Mouse (Mus musculus): ENCODE measurements around the gene Midn.

The Midn gene

DNA sequence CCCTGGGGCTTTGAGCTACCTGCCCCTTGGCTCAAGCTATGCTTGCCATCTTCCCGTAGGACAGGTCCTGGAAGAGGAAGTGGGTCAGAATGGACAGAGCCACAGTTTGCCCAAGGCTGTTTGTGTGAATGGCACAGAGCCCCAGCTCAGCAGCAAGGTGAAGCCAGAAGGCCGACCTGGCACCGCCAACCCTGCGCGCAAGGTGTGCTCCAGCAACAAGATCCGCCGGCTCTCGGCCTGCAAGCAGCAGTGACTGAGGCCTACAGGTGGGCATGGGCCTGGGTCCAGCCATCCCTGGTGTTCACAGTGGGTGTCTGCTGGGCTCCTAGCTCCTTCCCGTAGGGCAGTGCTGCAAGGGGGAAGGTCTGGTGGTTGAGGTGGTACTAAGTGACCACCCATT lies 18.2 kb upstream of the Midn start:
- in situ Hi-C loops (cut with MseI, MboI): no loop called here

DNA sequence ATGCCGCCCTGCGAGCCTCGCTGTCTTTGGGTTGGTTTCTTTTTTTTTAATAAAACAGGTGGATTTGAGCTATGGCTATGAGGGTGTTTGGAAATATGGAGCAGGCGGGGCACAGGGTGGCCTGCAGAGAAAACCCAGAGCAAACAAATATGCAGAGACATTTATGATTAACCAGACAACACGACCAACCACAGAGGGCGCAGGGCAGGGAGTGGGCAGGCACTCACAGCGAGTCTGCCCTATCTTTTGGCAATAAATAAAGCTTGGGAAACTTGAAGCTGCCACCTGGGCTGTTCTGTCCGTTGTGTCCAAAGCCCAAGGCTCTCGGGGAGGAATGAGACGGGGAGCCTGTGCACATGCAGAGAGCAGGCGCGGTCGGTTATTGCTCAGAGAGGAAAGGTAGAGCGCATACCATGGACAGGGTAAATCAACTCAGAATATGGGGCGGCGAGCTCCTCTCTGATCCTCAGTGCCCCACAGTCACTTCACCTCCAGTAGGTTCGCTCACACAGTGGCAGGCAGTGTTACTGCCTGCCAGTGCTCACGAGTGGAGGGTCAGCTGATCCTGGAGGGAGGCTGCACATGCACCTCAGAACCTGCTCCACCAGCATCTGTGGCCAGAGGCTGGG lies 17.6 kb upstream of the Midn start:
- in situ Hi-C loops (cut with MseI, MboI): no loop called here

DNA sequence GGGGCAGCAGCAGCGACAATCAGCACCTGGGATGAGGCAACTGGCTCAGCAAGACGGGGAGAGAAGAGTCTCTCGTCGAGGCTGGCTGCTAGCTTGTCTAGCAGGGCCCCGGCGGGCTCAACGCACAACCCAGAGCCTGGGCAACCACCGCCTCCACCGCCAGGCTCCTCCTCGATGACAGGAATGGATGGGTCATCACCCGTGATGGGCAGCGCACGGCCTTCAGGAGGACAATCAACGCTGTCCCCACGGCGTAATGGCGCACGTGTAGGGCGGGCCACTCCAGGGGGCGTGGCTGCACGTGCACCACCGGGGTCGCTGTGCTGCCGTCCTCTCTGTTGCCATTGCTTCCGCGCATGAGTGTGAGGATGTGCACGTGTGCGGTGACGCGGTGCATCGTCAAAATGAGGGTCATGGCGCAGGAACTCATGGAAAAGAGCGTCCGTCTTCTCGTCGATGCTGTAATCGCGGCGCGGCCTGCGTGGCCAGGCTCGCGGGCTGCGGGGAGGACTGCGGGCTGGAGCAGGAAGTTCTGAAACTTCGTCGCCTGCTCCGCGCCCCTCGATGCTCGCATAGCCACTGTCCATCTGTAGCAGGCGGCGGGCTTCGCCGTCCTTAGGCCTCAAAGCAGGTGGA lies 16.6 kb upstream of the Midn start:
- in situ Hi-C loops (cut with MseI, MboI): no loop called here

- in situ Hi-C loops (cut with MseI, MboI): no loop called here
Observed at GRCm38 (mm10) chr10:80131952-80132350, 16.1 kb upstream of the Midn start.

- in situ Hi-C loops (cut with MseI, MboI): no loop called here
Observed at GRCm38 (mm10) chr10:80133226-80133849, 14.7 kb upstream of the Midn start.

DNA sequence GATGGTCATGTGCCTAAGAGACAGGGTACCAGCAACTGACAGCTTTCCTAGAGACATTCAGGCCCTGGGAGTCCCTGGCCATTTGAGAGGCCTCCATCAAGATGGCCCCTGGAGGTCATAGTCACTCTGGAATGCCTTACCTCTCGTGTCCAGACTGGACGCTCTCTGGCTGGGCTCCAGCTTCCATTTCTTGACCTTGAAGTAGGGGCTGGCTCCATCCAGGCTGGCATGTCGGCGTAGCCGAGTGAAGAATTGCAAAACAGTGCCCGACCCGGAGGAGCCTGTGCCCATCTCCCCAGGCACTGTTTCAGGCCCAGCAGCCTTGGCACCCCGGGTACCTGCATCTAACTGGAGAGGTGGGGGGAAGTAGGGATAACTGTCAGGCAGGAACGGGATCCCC lies 13.7 kb upstream of the Midn start:
- in situ Hi-C loops (cut with MseI, MboI): no loop called here

DNA sequence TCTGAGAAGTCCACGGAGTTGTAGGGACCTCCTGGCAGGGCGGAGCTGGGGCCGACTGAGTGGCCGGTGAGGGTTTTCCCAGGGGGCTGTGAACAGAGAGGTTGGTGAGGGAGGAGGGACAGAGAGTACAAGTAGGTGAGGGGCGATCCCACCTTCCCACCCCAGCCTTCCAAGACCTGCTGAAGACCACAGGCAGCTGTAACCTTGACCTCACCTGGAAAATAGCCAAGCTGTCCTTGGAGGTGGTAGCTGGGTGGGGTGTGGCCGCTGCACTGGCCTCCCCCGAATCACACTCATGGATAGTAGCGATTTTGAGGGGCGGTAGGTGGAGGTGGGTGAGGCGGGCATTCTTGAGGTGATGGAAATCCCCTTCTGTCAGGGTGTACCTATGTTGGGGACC lies 12.9 kb upstream of the Midn start:
- in situ Hi-C loops (cut with MseI, MboI): no loop called here

DNA sequence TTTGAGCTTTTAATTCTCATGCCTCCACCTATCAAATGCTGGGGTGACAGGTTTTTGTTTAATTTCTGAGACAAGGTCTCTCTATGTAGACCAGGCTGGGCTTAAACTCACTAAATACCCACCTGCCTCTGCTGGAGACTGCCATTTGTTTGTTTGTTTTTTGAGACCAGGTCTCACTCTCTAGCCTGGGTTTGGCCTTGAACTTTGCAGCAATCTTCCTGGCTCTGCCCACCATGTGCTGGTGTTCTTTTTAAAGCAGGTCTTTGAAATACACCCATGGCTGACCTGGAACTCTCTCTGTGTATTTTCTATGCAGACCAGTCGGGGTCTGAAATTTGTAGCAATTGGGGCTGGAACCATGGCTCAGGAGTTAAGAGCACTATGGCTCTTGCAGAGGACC lies 12.4 kb upstream of the Midn start:
- in situ Hi-C loops (cut with MseI, MboI): no loop called here

- in situ Hi-C loops (cut with MseI, MboI): no loop called here
Observed at GRCm38 (mm10) chr10:80136179-80136951, 11.7 kb upstream of the Midn start.

DNA sequence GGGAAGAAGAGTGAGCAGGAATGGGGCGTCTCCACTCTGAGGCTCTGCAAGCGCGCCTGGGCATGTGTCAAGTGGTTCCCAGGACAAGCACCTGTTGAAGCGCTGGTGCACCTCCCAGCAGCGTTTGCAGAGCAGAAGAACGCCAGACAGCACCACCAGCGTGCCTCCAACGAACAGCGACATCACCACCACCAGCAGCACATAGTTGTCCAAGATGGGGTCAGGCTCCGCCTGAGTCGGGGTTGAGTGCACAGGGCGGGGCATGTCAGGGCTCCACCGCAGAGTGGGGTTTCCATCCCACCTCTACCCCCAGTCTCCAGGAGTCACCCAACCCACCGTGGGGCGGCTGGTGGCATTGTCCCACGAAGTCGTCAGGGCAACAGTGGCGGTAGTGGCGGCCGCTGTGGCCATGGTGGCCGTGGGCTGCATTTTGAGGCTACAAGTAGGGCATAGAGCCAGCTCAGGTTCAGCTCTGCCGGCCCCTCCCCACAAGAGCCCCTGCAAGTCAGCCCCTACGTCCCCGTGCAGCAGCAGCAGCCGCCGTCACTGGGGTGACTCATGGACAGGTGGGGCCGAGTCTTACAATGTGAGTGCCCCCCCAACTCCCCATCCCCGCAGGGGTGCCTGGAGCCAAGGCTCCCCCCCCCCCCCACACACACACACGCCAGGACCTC lies 11.0 kb upstream of the Midn start:
- in situ Hi-C loops (cut with MseI, MboI): no loop called here

- in situ Hi-C loops (cut with MseI, MboI): no loop called here
Observed at GRCm38 (mm10) chr10:80137626-80138552, 10.2 kb upstream of the Midn start.

DNA sequence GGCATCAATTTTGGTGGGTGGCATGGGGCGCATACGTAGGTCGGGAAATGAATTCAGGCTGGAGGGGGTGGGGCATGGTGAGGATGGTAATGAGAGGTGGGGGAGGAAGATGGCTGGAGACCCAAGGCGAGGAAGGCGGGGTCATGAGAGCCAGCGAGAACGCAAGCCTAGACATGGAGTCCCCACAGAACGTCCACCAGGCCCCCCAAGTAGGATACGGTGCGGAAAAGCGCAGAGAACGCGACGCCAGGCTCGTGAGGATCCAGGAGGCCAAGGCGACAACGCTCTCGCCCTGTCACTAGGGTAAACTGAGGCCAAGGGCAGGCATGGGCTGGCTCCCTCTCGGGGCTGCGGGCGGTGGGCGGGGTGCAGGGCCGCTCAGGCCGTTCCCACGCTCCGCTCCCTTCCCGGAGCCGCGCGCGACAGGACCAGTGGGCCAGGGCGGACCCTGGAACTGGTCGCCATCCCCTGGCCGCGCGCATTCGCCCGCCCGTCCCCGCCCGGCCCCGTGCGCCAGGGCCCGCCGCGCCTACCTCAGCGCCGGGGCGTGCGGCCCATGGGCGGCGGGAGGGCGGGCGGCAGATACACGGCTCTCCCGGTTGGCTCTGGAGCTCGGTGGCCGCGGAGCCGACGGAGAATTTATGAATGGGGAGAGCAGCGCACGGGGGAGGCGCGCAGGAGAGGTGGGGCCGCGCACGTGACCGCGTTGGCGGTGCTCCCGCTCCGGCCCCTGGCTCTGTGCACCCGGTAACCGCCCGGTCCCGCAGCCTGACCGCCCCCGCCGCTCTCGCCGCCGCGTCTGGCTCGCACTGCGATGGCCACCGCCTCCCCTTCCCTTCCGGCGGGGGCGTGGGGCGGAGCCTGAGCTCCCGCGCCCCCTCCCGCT lies 9.3 kb upstream of the Midn start, which contains the start of gene Atp5d:
Atp5d (plus strand) TSS at position 80 of the 886 bp plus-strand sequence.
- in situ Hi-C loops (cut with MseI, MboI): no loop called here

DNA sequence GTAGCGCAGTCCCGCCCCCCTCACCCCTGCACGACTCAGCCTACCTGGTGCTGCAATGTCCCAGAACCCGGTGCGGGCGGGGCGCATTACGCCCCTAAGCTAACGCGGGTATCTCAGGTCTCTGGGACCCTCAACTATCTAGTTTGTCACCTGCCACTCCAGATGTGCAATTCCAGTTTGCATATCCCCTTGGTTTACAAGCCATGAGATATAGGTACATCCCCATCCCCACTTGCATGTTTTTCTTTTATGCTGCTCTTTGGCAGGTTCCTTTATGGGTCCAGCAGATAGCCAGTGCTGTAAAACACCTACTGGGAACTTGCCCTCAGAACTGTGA lies 8.7 kb upstream of the Midn start:
- in situ Hi-C loops (cut with MseI, MboI): no loop called here

DNA sequence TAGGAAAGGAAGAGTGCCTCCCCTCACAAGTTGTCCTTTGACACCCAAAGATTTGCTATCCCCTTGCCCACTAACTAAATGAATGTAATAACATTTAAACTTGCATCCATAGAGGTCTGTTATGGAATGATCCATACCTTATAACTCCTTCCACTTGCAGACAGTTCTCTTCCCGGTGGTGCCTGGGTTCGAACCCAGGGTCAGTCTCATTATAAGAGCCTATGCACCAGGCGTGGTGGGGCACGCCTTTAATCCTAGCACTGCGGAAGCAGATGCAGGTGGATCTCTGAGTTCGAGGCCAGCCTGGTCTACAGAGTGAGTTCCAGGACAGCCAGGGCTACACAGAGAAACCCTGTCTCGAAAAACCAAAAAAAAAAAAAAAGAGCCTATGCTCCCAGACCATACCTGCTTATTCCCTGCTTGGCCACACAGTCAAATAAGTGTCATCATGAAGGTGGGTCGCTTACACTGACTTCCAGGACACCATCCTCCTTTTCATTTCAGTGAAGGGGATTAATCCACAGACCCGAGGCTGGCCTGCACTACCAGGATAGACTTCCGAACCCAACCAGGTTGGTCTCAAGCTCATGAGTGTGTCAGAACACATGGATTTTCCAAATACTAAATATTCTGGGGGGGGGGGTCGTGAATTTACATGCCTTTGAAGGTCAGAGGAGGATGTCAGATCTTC lies 8.0 kb upstream of the Midn start:
- in situ Hi-C loops (cut with MseI, MboI): no loop called here

DNA sequence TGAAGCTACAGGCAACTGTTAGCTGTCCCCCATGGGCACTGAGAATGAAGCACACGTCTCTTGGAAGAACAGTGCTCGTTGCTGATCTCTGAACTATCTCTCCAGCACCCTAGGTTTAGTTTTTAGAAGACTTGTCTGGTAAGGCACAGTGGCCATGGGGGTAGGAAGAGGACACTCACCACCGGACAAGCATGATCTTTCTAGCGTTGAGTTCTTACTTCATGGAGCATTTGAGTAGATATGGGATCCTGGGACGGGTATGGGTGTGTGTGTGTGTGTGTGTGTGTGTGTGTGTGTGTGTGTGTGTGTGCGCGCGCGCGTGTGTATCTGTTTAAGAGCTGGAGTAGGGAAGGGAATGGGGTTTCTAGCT lies 7.4 kb upstream of the Midn start, which contains the start of gene Cbarp:
Cbarp (minus strand) TSS at position 170 of the 370 bp plus-strand sequence.
- in situ Hi-C loops (cut with MseI, MboI): no loop called here

DNA sequence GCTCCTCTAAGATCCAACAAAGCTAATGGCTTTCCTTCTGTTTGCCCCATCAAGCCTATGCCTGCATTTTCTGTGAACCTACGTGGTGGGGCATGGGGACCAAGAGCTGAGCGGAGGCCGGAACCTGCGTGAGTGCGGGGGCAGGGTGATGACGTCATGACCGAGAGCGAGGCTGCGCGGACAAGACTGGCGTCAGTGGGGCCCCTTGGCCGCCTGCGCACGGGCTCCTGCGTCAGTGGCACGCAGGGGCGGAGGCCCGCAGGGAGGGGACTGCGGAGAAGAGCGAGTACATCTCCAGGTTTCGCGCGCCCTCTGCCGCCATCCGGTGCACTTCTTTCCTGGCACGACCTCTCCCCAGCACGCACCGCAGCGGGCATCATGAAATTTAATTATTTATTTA lies 6.8 kb upstream of the Midn start:
- in situ Hi-C loops (cut with MseI, MboI): no loop called here

DNA sequence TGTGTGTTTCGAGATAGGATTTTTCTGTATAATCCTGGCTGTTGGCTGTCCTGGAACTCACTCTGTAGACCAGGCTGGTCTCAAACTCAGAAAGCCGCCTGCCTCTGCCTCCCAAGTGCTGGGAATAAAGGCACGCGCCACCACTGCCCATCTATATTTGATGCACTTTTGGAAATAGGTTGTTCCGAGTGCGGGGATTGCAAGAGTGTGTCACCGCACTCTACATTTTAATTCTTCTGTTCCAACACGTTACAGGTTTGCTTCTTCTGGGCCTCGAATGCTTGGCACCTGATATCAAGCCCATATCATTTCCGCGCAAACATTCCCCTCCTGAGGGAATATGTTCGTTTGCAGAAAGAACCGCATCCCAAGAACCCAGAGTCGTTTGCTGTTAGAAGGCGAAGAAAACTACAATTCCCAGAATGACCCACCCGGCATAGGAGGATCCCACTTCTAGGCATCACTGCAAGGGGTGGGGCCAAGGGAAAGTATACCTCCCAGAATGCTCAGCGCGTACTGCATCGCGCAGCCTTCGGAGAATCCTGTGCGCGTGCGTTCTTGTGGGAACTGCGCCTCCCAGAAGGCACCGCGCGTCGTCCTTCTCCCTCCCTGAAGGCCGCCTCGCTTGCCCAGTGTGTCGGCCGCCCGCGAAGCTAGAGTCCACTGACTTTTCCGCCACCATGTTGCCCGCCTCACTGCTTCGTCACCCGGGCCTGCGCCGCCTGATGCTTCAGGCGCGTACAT lies 6.1 kb upstream of the Midn start:
- in situ Hi-C loops (cut with MseI, MboI): no loop called here

DNA sequence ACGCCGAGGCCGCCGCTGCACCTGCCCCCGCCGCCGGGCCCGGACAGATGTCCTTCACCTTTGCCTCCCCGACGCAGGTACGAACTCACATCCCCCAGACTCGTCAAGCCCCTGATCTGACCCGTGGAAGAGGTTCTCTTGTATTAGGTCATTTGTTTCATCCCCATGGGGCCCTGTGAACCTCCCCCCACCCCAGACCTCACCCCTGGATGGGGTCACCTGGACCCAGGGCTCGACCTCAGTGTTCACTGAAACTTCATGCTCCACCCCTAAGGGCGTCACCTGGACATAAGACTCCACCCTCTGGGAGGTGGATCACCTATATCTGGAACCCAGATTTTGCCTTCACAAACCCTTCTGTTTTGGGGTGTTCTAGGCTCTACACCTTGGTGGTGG lies 5.5 kb upstream of the Midn start:
- in situ Hi-C loops (cut with MseI, MboI): no loop called here

- in situ Hi-C loops (cut with MseI, MboI): no loop called here
Observed at GRCm38 (mm10) chr10:80143664-80144063, 4.4 kb upstream of the Midn start.

All from mouse trophoblast stem cell (cell line).